Mouse (Mus musculus): ENCODE results near the gene Fgfr2. TPM values are rescaled to one million over a fixed set of nuclear protein-coding genes. Genes with fewer than 3 reads are reported as not detected.

The Fgfr2 gene
- polyA plus RNA-seq, 1 experiment, result 14.7 TPM

GRCm38 (mm10) chr7:132714236-132714923 is 408.8 kb downstream of the Fgfr2 start:
- WGBS, result 56% methylated on average over 6 of the region's 6 CpGs
- H3K27ac ChIP-seq (ENCODE audit: insufficient read depth, low read depth, low read length), result peak overlapping the region; percentile 70

GRCm38 (mm10) chr7:132713483-132714126 is 409.5 kb downstream of the Fgfr2 start:
- no peak overlapping the region for H3K4me3 ChIP-seq (ENCODE audit: low read depth, low read length)
- 43% methylated on average over 8 of the region's 8 CpGs for whole genome bisulfite sequencing
- peaks cover 19% of the 10 kb centered on the region for H3K4me1 ChIP-seq (ENCODE audit: control insufficient read depth, insufficient read depth, insufficient read length, low read length)
- H3K27ac ChIP-seq (ENCODE audit: insufficient read depth, low read depth, low read length), result peak overlapping the region; percentile 70
- TF ChIP-seq POLR2A (IDR thresholded peaks at IDR 0.05; ENCODE audit: low read depth, low read length), result no peak
- no peak for TF ChIP-seq CTCF (IDR thresholded peaks at IDR 0.05; ENCODE audit: extremely low read depth, insufficient read length, insufficient replicate concordance, low read depth, low read length)
- H3K36me3 ChIP-seq (ENCODE audit: control insufficient read depth, insufficient read depth, low read length), result peaks cover 28% of the 10 kb centered on the region
- H3K27me3 ChIP-seq (ENCODE audit: control insufficient read depth, insufficient read depth, low read length), result no peaks in the 10 kb centered on the region

More at GRCm38 (mm10) chr7:132714236-132714923, 408.8 kb downstream of the Fgfr2 start:
- Histone ChIP-seq H3K4me1 (ENCODE audit: control insufficient read depth, insufficient read depth, insufficient read length, low read length) (peaks cover 19% of the 10 kb centered on the region), H3K4me3 (ENCODE audit: low read depth, low read length) (no peak overlapping the region), H3K27me3 (ENCODE audit: control insufficient read depth, insufficient read depth, low read length) (no peaks in the 10 kb centered on the region), H3K36me3 (ENCODE audit: control insufficient read depth, insufficient read depth, low read length) (peaks cover 28% of the 10 kb centered on the region)
- TF ChIP-seq CTCF (IDR thresholded peaks at IDR 0.05; ENCODE audit: extremely low read depth, insufficient read length, insufficient replicate concordance, low read depth, low read length) (no peak), POLR2A (IDR thresholded peaks at IDR 0.05; ENCODE audit: low read depth, low read length) (no peak)

- H3K4me1 ChIP-seq (ENCODE audit: control insufficient read depth, insufficient read depth, insufficient read length, low read length), result peaks cover 19% of the 10 kb centered on the region
- H3K36me3 ChIP-seq (ENCODE audit: control insufficient read depth, insufficient read depth, low read length), result peaks cover 28% of the 10 kb centered on the region
- 0 out of 2 replicates have a peak overlapping the region, but pooled peaks have one; percentile 30 for H3K27ac ChIP-seq (ENCODE audit: insufficient read depth, low read depth, low read length)
- no peak for TF ChIP-seq CTCF (IDR thresholded peaks at IDR 0.05; ENCODE audit: extremely low read depth, insufficient read length, insufficient replicate concordance, low read depth, low read length)
- TF ChIP-seq POLR2A (IDR thresholded peaks at IDR 0.05; ENCODE audit: low read depth, low read length), result no peak
- no peak overlapping the region for H3K4me3 ChIP-seq (ENCODE audit: low read depth, low read length)
- WGBS, result 87% methylated on average over 7 of the region's 7 CpGs
- H3K27me3 ChIP-seq (ENCODE audit: control insufficient read depth, insufficient read depth, low read length), result no peaks in the 10 kb centered on the region
Observed at GRCm38 (mm10) chr7:132712956-132713355, 410.2 kb downstream of the Fgfr2 start.

- H3K4me3 ChIP-seq (ENCODE audit: low read depth, low read length), result no peak overlapping the region
- peaks cover 19% of the 10 kb centered on the region for H3K4me1 ChIP-seq (ENCODE audit: control insufficient read depth, insufficient read depth, insufficient read length, low read length)
- WGBS, result 71% methylated on average over 16 of the region's 16 CpGs
- TF ChIP-seq POLR2A (IDR thresholded peaks at IDR 0.05; ENCODE audit: low read depth, low read length) (no peak), CTCF (IDR thresholded peaks at IDR 0.05; ENCODE audit: extremely low read depth, insufficient read length, insufficient replicate concordance, low read depth, low read length) (no peak)
- H3K27me3 ChIP-seq (ENCODE audit: control insufficient read depth, insufficient read depth, low read length), result no peaks in the 10 kb centered on the region
- peak overlapping the region; percentile 10; the same call in 1 of the 2 replicates for H3K27ac ChIP-seq (ENCODE audit: insufficient read depth, low read depth, low read length)
- peaks cover 28% of the 10 kb centered on the region for H3K36me3 ChIP-seq (ENCODE audit: control insufficient read depth, insufficient read depth, low read length)
Observed at GRCm38 (mm10) chr7:132712044-132712708, 411.0 kb downstream of the Fgfr2 start.

GRCm38 (mm10) chr7:132711579-132711978 is 411.6 kb downstream of the Fgfr2 start:
- Histone ChIP-seq H3K4me3 (ENCODE audit: low read depth, low read length) (no peak overlapping the region), H3K36me3 (ENCODE audit: control insufficient read depth, insufficient read depth, low read length) (peaks cover 28% of the 10 kb centered on the region), H3K4me1 (ENCODE audit: control insufficient read depth, insufficient read depth, insufficient read length, low read length) (peaks cover 19% of the 10 kb centered on the region), H3K27ac (ENCODE audit: insufficient read depth, low read depth, low read length) (peak overlapping the region; percentile 10; the same call in 1 of the 2 replicates), H3K27me3 (ENCODE audit: control insufficient read depth, insufficient read depth, low read length) (no peaks in the 10 kb centered on the region)
- 71% methylated on average over 9 of the region's 9 CpGs for WGBS
- no peak for TF ChIP-seq POLR2A (IDR thresholded peaks at IDR 0.05; ENCODE audit: low read depth, low read length)
- no peak for TF ChIP-seq CTCF (IDR thresholded peaks at IDR 0.05; ENCODE audit: extremely low read depth, insufficient read length, insufficient replicate concordance, low read depth, low read length)

GRCm38 (mm10) chr7:132705130-132705529 is 418.0 kb downstream of the Fgfr2 start:
- WGBS, result 85% methylated on average over 7 of the region's 7 CpGs
- Histone ChIP-seq H3K4me3 (ENCODE audit: low read depth, low read length) (no peak overlapping the region), H3K36me3 (ENCODE audit: control insufficient read depth, insufficient read depth, low read length) (no peaks in the 10 kb centered on the region), H3K27me3 (ENCODE audit: control insufficient read depth, insufficient read depth, low read length) (no peaks in the 10 kb centered on the region), H3K4me1 (ENCODE audit: control insufficient read depth, insufficient read depth, insufficient read length, low read length) (peaks cover 10% of the 10 kb centered on the region; the same call in 1 of the 2 replicates), H3K27ac (ENCODE audit: insufficient read depth, low read depth, low read length) (no peak overlapping the region)
- TF ChIP-seq CTCF (IDR thresholded peaks at IDR 0.05; ENCODE audit: extremely low read depth, insufficient read length, insufficient replicate concordance, low read depth, low read length), result peak; percentile 29; the same call in 1 of the 2 replicates
- no peak for TF ChIP-seq POLR2A (IDR thresholded peaks at IDR 0.05; ENCODE audit: low read depth, low read length)

All from small intestine, adult 2 months (tissue).